In genomic region chr13:24565950-24566320, GRCm38 (mm10) we compare ENCODE assay signal across 9 mouse cellular contexts. TPM values are rescaled to one million over a fixed set of nuclear protein-coding genes. Genes with fewer than 3 reads are reported as not detected.
DNase-seq lines count a peak whose midpoint lies in the region; ATAC-seq and TF ChIP-seq lines count a peak whose summit lies in the region.
"Had no signal": no experiment of that assay in that cellular context is flagged by ENCODE, and none has a peak within 500 bp of the region (broad histone marks: within the 10 kb centered on the region; RNA-seq: fewer than 3 reads in every experiment).

No protein-coding gene starts in this region.

- in situ Hi-C loops in Patski (cut with MboI; ENCODE audit: low pct_unique_long_range_greater_than_20kb): no loop called here

- DNase-seq in Patski (ENCODE audit: low read depth, low spot score): no peak
- peak; percentile 28 for DNase-seq in embryo, embryonic 9.5 days (ENCODE audit: extremely low spot score)
- DNase-seq in heart, postnatal 10 days: peak; percentile 84 to 87
- DNase-seq in testis, postnatal 10 days (ENCODE audit: low spot score): peak; percentile 51
- DNase-seq in thymus, postnatal 10 days (ENCODE audit: low spot score in 2 of 2): no peak
- DNase-seq in cerebellum, adult 11-12 months: no peak
- no peak for DNase-seq in spleen, postnatal 36 days (ENCODE audit: low spot score in 2 of 2)

- CTCF ChIA-PET in Patski (lab: Charles Lee): interaction anchor here (0.8 to 1.1 kb wide), 4 partner anchors 27 to 166 kb away, joined by 3 to 4 read pairs (median 3); no protein-coding TSS in a partner anchor

- H3K9ac ChIP-seq in liver, embryonic 16.5 days (ENCODE audit: low read depth, low read length): no peak overlapping the region
- H3K9ac ChIP-seq: neural tube, embryonic 12.5 days had no signal

- intact Hi-C loops in heart, postnatal 10 days (cut with DNase I): loop anchor here (5.0 kb wide), 2 partner anchors 44 to 121 kb away; no protein-coding TSS in a partner anchor

- ATAC-seq in Patski: peak; percentile 77
- peak; percentile 35; the same call in 1 of the 2 replicates for ATAC-seq in liver, embryonic 16.5 days (ENCODE audit: low read depth)

- H3K27ac ChIP-seq in liver, embryonic 16.5 days (ENCODE audit: low read length): peak overlapping the region; percentile 52
- H3K27ac ChIP-seq: neural tube, embryonic 12.5 days had no signal

- H3K4me3 ChIP-seq in liver, embryonic 16.5 days (ENCODE audit: low read depth, low read length): no peak overlapping the region
- H3K4me3 ChIP-seq: neural tube, embryonic 12.5 days had no signal

- H3K27me3 ChIP-seq in Patski: no peaks in the 10 kb centered on the region
- no peaks in the 10 kb centered on the region for H3K27me3 ChIP-seq in liver, embryonic 16.5 days (ENCODE audit: control insufficient read depth, insufficient read depth, low read depth, low read length)
- H3K27me3 ChIP-seq: neural tube, embryonic 12.5 days had no signal

- H3K4me1 ChIP-seq in liver, embryonic 16.5 days (ENCODE audit: control insufficient read depth, low read depth, low read length): peaks cover 7% of the 10 kb centered on the region

- H3K36me3 ChIP-seq in liver, embryonic 16.5 days (ENCODE audit: control insufficient read depth, insufficient read depth): no peaks in the 10 kb centered on the region
- H3K36me3 ChIP-seq: neural tube, embryonic 12.5 days had no signal

- 42% methylated on average over 3 of the region's 3 CpGs for WGBS in liver, embryonic 16.5 days (ENCODE audit: insufficient replicate concordance)

- no peak overlapping the region for H3K4me2 ChIP-seq in liver, embryonic 16.5 days (ENCODE audit: low read depth, low read length)
- H3K4me2 ChIP-seq: neural tube, embryonic 12.5 days had no signal

- H3K9me3 ChIP-seq in liver, embryonic 16.5 days (replicated peaks; ENCODE audit: control insufficient read depth, low read length): no peaks in the 10 kb centered on the region
- H3K9me3 ChIP-seq: neural tube, embryonic 12.5 days had no signal

- no peak for TF ChIP-seq CTCF in Patski (IDR thresholded peaks at IDR 0.05)

- POLR2A ChIA-PET in Patski (lab: Charles Lee): interaction anchor here (1.1 to 1.7 kb wide), 2 partner anchors 10 to 44 kb away, joined by 3 to 5 read pairs; no protein-coding TSS in a partner anchor

RNA-seq across cellular contexts. Expression of gene Ripor2, which starts 16.1 kb away (rescaled TPM):
- polyA plus RNA-seq in Patski (2021): 3.5 TPM
- 10 to 100 TPM; 13.0 to 16.3 TPM for total RNA-seq in heart, postnatal 10 days (2021)
- 3.2 and 4.4 TPM in 2 replicates for polyA plus RNA-seq in liver, embryonic 16.5 days (2015; fragmentation: Nextera tagmentation; extraction: Ambion mirVana)

Comparison
In these comparisons a context has a peak if more than half of its experiments do, and no peak if none do; other contexts are left out.
1. DNase-seq: peak in embryo, embryonic 9.5 days (single experiment), heart, postnatal 10 days (2 of 2) and testis, postnatal 10 days (single experiment); none in Patski (single experiment), thymus, postnatal 10 days (0 of 2), cerebellum, adult 11-12 months (single experiment) and spleen, postnatal 36 days (0 of 2).